Mouse (Mus musculus) midbrain, postnatal 0 days (tissue): ENCODE results near the gene Qsox1. TPM values are rescaled to one million over a fixed set of nuclear protein-coding genes. Genes with fewer than 3 reads are reported as not detected.

ENCODE experiments used
- ATAC-seq: fragments of 200-750 bp; cut with Nextera tagmentation; 2 replicates; pipeline ENCODE4 v1.8.0; 2017; ENCODE audit warnings: moderate number of reproducible peaks, mild to moderate bottlenecking, moderate TSS enrichment, moderate library complexity; ENCODE audit not compliant: low FRiP score
- DNase-seq: peaks from one replicate; pipeline ENCODE4 v3.0.0-alpha.2; 2015; ENCODE audit warnings: low spot score
- H3K27ac ChIP-seq: fragments of 300-500 bp; sonication (generic); 2 replicates; pipeline ENCODE4 v1.5.1; 2014; ENCODE audit warnings: low read depth, mild to moderate bottlenecking, low read length, mixed read lengths
- H3K27me3 ChIP-seq: fragments of 300-500 bp; sonication (generic); 2 replicates; pipeline ENCODE4 v1.6.1; 2014; ENCODE audit warnings: low read length, control low read depth, mixed read lengths; ENCODE audit not compliant: insufficient read depth
- H3K36me3 ChIP-seq: fragments of 300-500 bp; sonication (generic); 2 replicates; pipeline ENCODE4 v1.6.1; 2014; ENCODE audit warnings: low read length, control low read depth, mixed read lengths; ENCODE audit not compliant: insufficient read depth
- H3K4me1 ChIP-seq: fragments of 300-500 bp; sonication (generic); 2 replicates; pipeline ENCODE4 v1.6.1; 2014; ENCODE audit warnings: mild to moderate bottlenecking, control low read depth, antibody characterized with exemption, low read length, mixed read lengths; ENCODE audit not compliant: insufficient read depth
- H3K4me2 ChIP-seq: fragments of 300-500 bp; sonication (generic); 2 replicates; pipeline ENCODE4 v1.6.1; 2014; ENCODE audit warnings: low read depth, mild to moderate bottlenecking, low read length, mixed read lengths; ENCODE audit not compliant: poor library complexity, severe bottlenecking
- H3K4me3 ChIP-seq: fragments of 300-500 bp; sonication (generic); 2 replicates; pipeline ENCODE4 v1.5.1; 2014; ENCODE audit warnings: low read depth, mild to moderate bottlenecking, low read length, moderate library complexity
- H3K9ac ChIP-seq: fragments of 300-500 bp; sonication (generic); replicated peaks from 2 replicates; pipeline ENCODE4 v1.6.1; 2014; ENCODE audit warnings: mild to moderate bottlenecking, low read length, moderate library complexity, mixed read lengths; ENCODE audit not compliant: poor library complexity, severe bottlenecking
- H3K9me3 ChIP-seq: fragments of 300-500 bp; sonication (generic); 2 replicates; pipeline ENCODE4 v1.6.1; 2016; ENCODE audit warnings: low read length, control low read depth
- CTCF ChIP-seq: IDR thresholded peaks from 2 replicates; pipeline ENCODE4 v1.5.1; 2016; ENCODE audit warnings: antibody characterized with exemption, mild to moderate bottlenecking
- WGBS: fragments of 180-500 bp; shearing (Covaris S2); extraction: QIAGEN DNeasy Blood & Tissue Kit; methylation state at CpG from one replicate; pipeline ENCODE4 v1.1.7; 2014; 5-methylcytosine and 5-hydroxymethylcytosine counted together
- polyA plus RNA-seq: library from polyadenylated mRNA; unstranded; fragments of >200 nt; fragmentation: Nextera tagmentation; extraction: Ambion mirVana; gene quantifications from 2 replicates; pipeline ENCODE4 v1.2.1, GENCODE M21; 2015
- total RNA-seq: library from RNA; depleted of rRNA; stranded (reverse); fragments of >200 nt; gene quantifications from 2 replicates; pipeline ENCODE4 v1.2.3, GENCODE M21; 2014; rRNA removed

The Qsox1 gene
- total and polyA plus RNA-seq, 2 experiments from 2014 or later = 21.3 to 31.7 TPM

- no peak for TF ChIP-seq CTCF
- Histone ChIP-seq H3K27me3 (peaks cover 54% of the 10 kb centered on the region), H3K9me3 (no peaks in the 10 kb centered on the region), H3K9ac (no peak overlapping the region), H3K4me3 (no peak overlapping the region), H3K4me1 (no peaks in the 10 kb centered on the region), H3K36me3 (no peaks in the 10 kb centered on the region), H3K27ac (no peak overlapping the region), H3K4me2 (no peak overlapping the region)
- ATAC-seq (no peak), DNase-seq (no peak)
- WGBS = 36% methylated on average over 10 of the region's 10 CpGs
Observed at GRCm38 (mm10) chr1:155727830-155728229, 84.9 kb downstream of the Qsox1 start.

Other genes starting within 250 kb of the Qsox1 start
- 1.5 and 2.7 TPM in 2 replicates for gene Lhx4, start 61.2 kb downstream of the Qsox1 start, total RNA-seq
- gene Lhx4, start 61.2 kb downstream of the Qsox1 start, polyA plus RNA-seq = 0.99 and 1.1 TPM in 2 replicates
- gene Cep350, start 160.4 kb upstream of the Qsox1 start, total RNA-seq = 33.2 and 37.0 TPM in 2 replicates
- 8.8 and 13.0 TPM in 2 replicates for gene Cep350, start 160.4 kb upstream of the Qsox1 start, polyA plus RNA-seq
- 64.3 and 67.0 TPM in 2 replicates for gene Tor1aip2, start 222.5 kb upstream of the Qsox1 start, total RNA-seq
- gene Tor1aip2, start 222.5 kb upstream of the Qsox1 start, polyA plus RNA-seq = 46.1 and 46.7 TPM in 2 replicates
- gene Tor1aip1, start 223.6 kb upstream of the Qsox1 start, total RNA-seq = 18.2 and 29.5 TPM in 2 replicates
- 21.6 and 21.9 TPM in 2 replicates for gene Tor1aip1, start 223.6 kb upstream of the Qsox1 start, polyA plus RNA-seq